Mouse (Mus musculus): ENCODE data around the gene Aftph. TPM values are rescaled to one million over a fixed set of nuclear protein-coding genes. Genes with fewer than 3 reads are reported as not detected.

Gene Aftph
- polyA plus RNA-seq, 1 experiment = 5.4 TPM

DNA sequence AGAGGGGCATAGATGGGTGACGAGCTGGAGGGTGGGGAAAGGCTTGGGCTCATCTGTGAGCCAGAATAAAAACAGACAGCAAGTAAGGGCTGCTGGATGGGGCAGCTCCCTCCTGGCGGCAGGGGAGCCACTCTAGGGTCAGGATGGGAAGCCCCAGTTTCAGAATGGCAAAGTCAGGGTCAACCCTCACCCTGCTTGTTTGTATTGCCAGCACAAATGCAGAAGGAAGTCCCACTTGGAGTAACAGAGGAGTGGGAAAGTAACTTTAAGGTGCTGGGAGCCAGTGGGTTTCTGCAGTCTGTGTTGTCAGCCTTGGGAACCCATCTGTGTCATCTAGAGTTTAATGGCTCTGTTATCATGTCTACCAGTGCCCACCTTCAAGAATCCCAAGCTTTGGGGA lies 62.0 kb downstream of the Aftph start:
- Histone ChIP-seq H3ac (ENCODE audit: control insufficient read depth, insufficient read length, low read depth) (no peak overlapping the region), H3K79me2 (ENCODE audit: control insufficient read depth, insufficient read depth) (no peaks in the 10 kb centered on the region), H3K36me3 (ENCODE audit: control insufficient read depth, insufficient read depth) (no peaks in the 10 kb centered on the region), H3K27me3 (ENCODE audit: control insufficient read depth, insufficient read depth, insufficient read length) (no peaks in the 10 kb centered on the region), H3K4me3 (ENCODE audit: insufficient read depth, poor library complexity, severe bottlenecking) (no peak overlapping the region), H3K79me3 (ENCODE audit: low read depth) (no peaks in the 10 kb centered on the region)
- TF ChIP-seq MAX (IDR thresholded peaks at IDR 0.05) (no peak), USF1 (IDR thresholded peaks at IDR 0.05; ENCODE audit: low read depth) (no peak), FOSL1 (IDR thresholded peaks at IDR 0.05; ENCODE audit: insufficient read depth, low read length, poor library complexity, severe bottlenecking) (no peak), CEBPB (IDR thresholded peaks at IDR 0.05; ENCODE audit: low read depth) (no peak), MYOD1 (IDR thresholded peaks at IDR 0.05; ENCODE audit: control insufficient read depth, insufficient read length, low read depth) (no peak), MYOG (IDR thresholded peaks at IDR 0.05; ENCODE audit: control insufficient read depth, extremely low read depth, insufficient read length) (no peak), CTCF (IDR thresholded peaks at IDR 0.05; ENCODE audit: control insufficient read depth, insufficient read depth, insufficient read length) (no peak)

DNA sequence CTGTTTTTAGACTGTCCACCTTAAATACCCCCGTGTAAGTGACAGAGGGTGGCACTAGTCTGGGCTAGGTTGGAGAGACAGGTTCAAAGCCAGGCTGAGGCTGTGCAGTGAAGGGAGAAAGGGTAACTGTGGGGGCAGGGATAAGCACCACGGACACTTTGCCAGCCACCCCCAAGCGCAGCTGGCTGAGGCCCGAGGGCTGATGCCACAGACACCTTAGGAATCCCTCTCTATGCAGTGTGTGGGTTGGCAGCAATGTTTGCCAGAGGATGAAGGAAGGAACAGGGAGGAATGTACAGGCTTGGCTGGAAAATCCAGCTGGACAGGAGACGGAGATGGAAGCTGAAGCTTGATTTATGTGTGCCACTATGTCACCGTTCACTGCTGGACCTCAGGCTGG lies 68.9 kb downstream of the Aftph start:
- H3K27me3 ChIP-seq (ENCODE audit: control insufficient read depth, insufficient read depth, insufficient read length) = no peaks in the 10 kb centered on the region
- H3K79me2 ChIP-seq (ENCODE audit: control insufficient read depth, insufficient read depth) = no peaks in the 10 kb centered on the region
- no peak overlapping the region for H3ac ChIP-seq (ENCODE audit: control insufficient read depth, insufficient read length, low read depth)
- TF ChIP-seq MAX (IDR thresholded peaks at IDR 0.05) = no peak
- TF ChIP-seq MYOG (IDR thresholded peaks at IDR 0.05; ENCODE audit: control insufficient read depth, extremely low read depth, insufficient read length) = no peak
- no peak for TF ChIP-seq USF1 (IDR thresholded peaks at IDR 0.05; ENCODE audit: low read depth)
- TF ChIP-seq CEBPB (IDR thresholded peaks at IDR 0.05; ENCODE audit: low read depth) = no peak
- no peak for TF ChIP-seq FOSL1 (IDR thresholded peaks at IDR 0.05; ENCODE audit: insufficient read depth, low read length, poor library complexity, severe bottlenecking)
- no peaks in the 10 kb centered on the region for H3K79me3 ChIP-seq (ENCODE audit: low read depth)
- no peaks in the 10 kb centered on the region for H3K36me3 ChIP-seq (ENCODE audit: control insufficient read depth, insufficient read depth)
- H3K4me3 ChIP-seq (ENCODE audit: insufficient read depth, poor library complexity, severe bottlenecking) = no peak overlapping the region

GRCm38 (mm10) chr11:20671789-20672392 lies 69.5 kb downstream of the Aftph start:
- no peaks in the 10 kb centered on the region for H3K36me3 ChIP-seq (ENCODE audit: control insufficient read depth, insufficient read depth)
- H3K4me3 ChIP-seq (ENCODE audit: insufficient read depth, poor library complexity, severe bottlenecking) = no peak overlapping the region
- TF ChIP-seq MAX (IDR thresholded peaks at IDR 0.05) (no peak), CTCF (IDR thresholded peaks at IDR 0.05; ENCODE audit: control insufficient read depth, insufficient read depth, insufficient read length) (peak; percentile 12)
- no peaks in the 10 kb centered on the region for H3K27me3 ChIP-seq (ENCODE audit: control insufficient read depth, insufficient read depth, insufficient read length)
- H3K79me2 ChIP-seq (ENCODE audit: control insufficient read depth, insufficient read depth) = no peaks in the 10 kb centered on the region
- no peaks in the 10 kb centered on the region for H3K79me3 ChIP-seq (ENCODE audit: low read depth)
- no peak overlapping the region for H3ac ChIP-seq (ENCODE audit: control insufficient read depth, insufficient read length, low read depth)

- H3K36me3 ChIP-seq (ENCODE audit: control insufficient read depth, insufficient read depth) = no peaks in the 10 kb centered on the region
- no peaks in the 10 kb centered on the region for H3K79me2 ChIP-seq (ENCODE audit: control insufficient read depth, insufficient read depth)
- H3K4me3 ChIP-seq (ENCODE audit: insufficient read depth, poor library complexity, severe bottlenecking) = no peak overlapping the region
- TF ChIP-seq USF1 (IDR thresholded peaks at IDR 0.05; ENCODE audit: low read depth) (no peak), CEBPB (IDR thresholded peaks at IDR 0.05; ENCODE audit: low read depth) (no peak), CTCF (IDR thresholded peaks at IDR 0.05; ENCODE audit: control insufficient read depth, insufficient read depth, insufficient read length) (no peak), MYOG (IDR thresholded peaks at IDR 0.05; ENCODE audit: control insufficient read depth, extremely low read depth, insufficient read length) (no peak), MAX (IDR thresholded peaks at IDR 0.05) (no peak), FOSL1 (IDR thresholded peaks at IDR 0.05; ENCODE audit: insufficient read depth, low read length, poor library complexity, severe bottlenecking) (no peak), MYOD1 (IDR thresholded peaks at IDR 0.05; ENCODE audit: control insufficient read depth, insufficient read length, low read depth) (no peak)
- no peak overlapping the region for H3ac ChIP-seq (ENCODE audit: control insufficient read depth, insufficient read length, low read depth)
- no peaks in the 10 kb centered on the region for H3K27me3 ChIP-seq (ENCODE audit: control insufficient read depth, insufficient read depth, insufficient read length)
- no peaks in the 10 kb centered on the region for H3K79me3 ChIP-seq (ENCODE audit: low read depth)
Measured at GRCm38 (mm10) chr11:20664878-20665277, 76.5 kb downstream of the Aftph start.

DNA sequence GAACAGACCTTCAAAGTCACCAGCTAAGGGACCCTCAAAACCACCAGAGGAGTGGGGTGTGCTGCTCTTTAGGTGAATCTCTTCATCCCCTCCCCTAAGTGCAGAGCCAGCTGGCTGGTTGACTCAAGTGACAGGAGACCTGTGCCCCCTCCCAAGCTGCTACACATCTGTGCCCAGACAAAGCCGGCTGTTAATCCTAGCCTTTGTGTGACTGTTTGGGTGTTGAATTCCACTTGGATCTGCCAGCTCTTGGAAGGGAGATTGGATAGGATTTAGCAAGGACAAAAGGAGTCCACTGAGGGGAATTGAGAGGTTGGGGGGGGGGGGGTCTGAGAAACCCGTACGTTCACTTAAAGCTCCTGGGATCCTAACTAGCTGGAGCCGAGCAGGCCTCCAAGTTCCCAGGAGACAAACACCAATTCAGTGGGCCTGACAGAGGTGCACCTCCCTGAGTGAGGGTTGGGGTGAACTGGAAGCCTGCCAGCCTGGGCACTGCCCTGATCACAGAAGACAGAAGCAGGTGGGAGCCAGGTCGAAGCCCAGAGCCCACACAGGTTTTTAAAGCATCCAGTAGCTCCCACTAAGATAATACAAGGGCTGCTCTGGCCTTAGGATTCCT lies 77.7 kb downstream of the Aftph start:
- no peak for TF ChIP-seq CEBPB (IDR thresholded peaks at IDR 0.05; ENCODE audit: low read depth)
- no peak for TF ChIP-seq MYOG (IDR thresholded peaks at IDR 0.05; ENCODE audit: control insufficient read depth, extremely low read depth, insufficient read length)
- TF ChIP-seq MAX (IDR thresholded peaks at IDR 0.05) = no peak
- no peak for TF ChIP-seq USF1 (IDR thresholded peaks at IDR 0.05; ENCODE audit: low read depth)
- no peak for TF ChIP-seq FOSL1 (IDR thresholded peaks at IDR 0.05; ENCODE audit: insufficient read depth, low read length, poor library complexity, severe bottlenecking)
- no peak for TF ChIP-seq CTCF (IDR thresholded peaks at IDR 0.05; ENCODE audit: control insufficient read depth, insufficient read depth, insufficient read length)
- no peak for TF ChIP-seq MYOD1 (IDR thresholded peaks at IDR 0.05; ENCODE audit: control insufficient read depth, insufficient read length, low read depth)
- Histone ChIP-seq H3K36me3 (ENCODE audit: control insufficient read depth, insufficient read depth) (no peaks in the 10 kb centered on the region), H3K27me3 (ENCODE audit: control insufficient read depth, insufficient read depth, insufficient read length) (no peaks in the 10 kb centered on the region), H3K4me3 (ENCODE audit: insufficient read depth, poor library complexity, severe bottlenecking) (no peak overlapping the region), H3K79me2 (ENCODE audit: control insufficient read depth, insufficient read depth) (no peaks in the 10 kb centered on the region), H3ac (ENCODE audit: control insufficient read depth, insufficient read length, low read depth) (no peak overlapping the region), H3K79me3 (ENCODE audit: low read depth) (no peaks in the 10 kb centered on the region)

- H3K79me3 ChIP-seq (ENCODE audit: low read depth) = no peaks in the 10 kb centered on the region
- TF ChIP-seq FOSL1 (IDR thresholded peaks at IDR 0.05; ENCODE audit: insufficient read depth, low read length, poor library complexity, severe bottlenecking) (no peak), USF1 (IDR thresholded peaks at IDR 0.05; ENCODE audit: low read depth) (no peak), MAX (IDR thresholded peaks at IDR 0.05) (no peak), CEBPB (IDR thresholded peaks at IDR 0.05; ENCODE audit: low read depth) (no peak), MYOD1 (IDR thresholded peaks at IDR 0.05; ENCODE audit: control insufficient read depth, insufficient read length, low read depth) (no peak), CTCF (IDR thresholded peaks at IDR 0.05; ENCODE audit: control insufficient read depth, insufficient read depth, insufficient read length) (no peak), MYOG (IDR thresholded peaks at IDR 0.05; ENCODE audit: control insufficient read depth, extremely low read depth, insufficient read length) (no peak)
- H3ac ChIP-seq (ENCODE audit: control insufficient read depth, insufficient read length, low read depth) = no peak overlapping the region
- no peaks in the 10 kb centered on the region for H3K27me3 ChIP-seq (ENCODE audit: control insufficient read depth, insufficient read depth, insufficient read length)
- no peaks in the 10 kb centered on the region for H3K36me3 ChIP-seq (ENCODE audit: control insufficient read depth, insufficient read depth)
- H3K79me2 ChIP-seq (ENCODE audit: control insufficient read depth, insufficient read depth) = no peaks in the 10 kb centered on the region
- no peak overlapping the region for H3K4me3 ChIP-seq (ENCODE audit: insufficient read depth, poor library complexity, severe bottlenecking)
Measured at GRCm38 (mm10) chr11:20662811-20663210, 78.6 kb downstream of the Aftph start.
